Mouse (Mus musculus) myocyte (in vitro differentiated cells): ENCODE data around the gene Dlgap5.

Experiments used
- CEBPB ChIP-seq: IDR thresholded peaks from 2 replicates; pipeline ENCODE4 v1.6.1; 2011; ENCODE audit warnings: mild to moderate bottlenecking, moderate library complexity; ENCODE audit not compliant: poor library complexity, insufficient read depth, severe bottlenecking
- MYOD1 ChIP-seq, 3 experiments: IDR thresholded peaks; one replicate each; pipeline ENCODE4 v1.6.1; 2011; ENCODE audit warnings: control low read depth in 2 of 3, low read depth in 2 of 3, mild to moderate bottlenecking in 2 of 3, moderate library complexity in 1 of 3; ENCODE audit not compliant: insufficient read length in 2 of 3, control insufficient read depth in 1 of 3
- POLR2A ChIP-seq: IDR thresholded peaks from one replicate; pipeline ENCODE4 v1.6.1; 2011; ENCODE audit warnings: low read depth, mild to moderate bottlenecking, control low read depth, moderate library complexity; ENCODE audit not compliant: insufficient read length
- TCF12 ChIP-seq: IDR thresholded peaks from one replicate; pipeline ENCODE4 v1.6.1; 2011; ENCODE audit warnings: mild to moderate bottlenecking, control low read depth; ENCODE audit not compliant: poor library complexity, insufficient read depth, severe bottlenecking
- USF1 ChIP-seq: IDR thresholded peaks from one replicate; pipeline ENCODE4 v1.6.1; 2011; ENCODE audit warnings: low read depth, mild to moderate bottlenecking, control low read depth, moderate library complexity

- TF ChIP-seq CEBPB (no peak), USF1 (no peak), POLR2A (no peak), TCF12 (no peak), MYOD1 (IDR thresholded peaks at IDR 0.05; ENCODE audit: control insufficient read depth in 1 of 3, insufficient read length in 2 of 3, low read depth in 2 of 3) (no peak)
Observed at GRCm38 (mm10) chr14:47444907-47445306, 26.7 kb upstream of the Dlgap5 start.
